Mouse (Mus musculus) myocyte (in vitro differentiated cells): ENCODE measurements around the gene Dlg1.

Experiments used
- MYOD1 ChIP-seq, 3 experiments: IDR thresholded peaks; one replicate each; pipeline ENCODE4 v1.6.1; 2011; ENCODE audit warnings: control low read depth in 2 of 3, low read depth in 2 of 3, mild to moderate bottlenecking in 2 of 3, moderate library complexity in 1 of 3; ENCODE audit not compliant: insufficient read length in 2 of 3, control insufficient read depth in 1 of 3
- POLR2A ChIP-seq: IDR thresholded peaks from one replicate; pipeline ENCODE4 v1.6.1; 2011; ENCODE audit warnings: low read depth, mild to moderate bottlenecking, control low read depth, moderate library complexity; ENCODE audit not compliant: insufficient read length

DNA sequence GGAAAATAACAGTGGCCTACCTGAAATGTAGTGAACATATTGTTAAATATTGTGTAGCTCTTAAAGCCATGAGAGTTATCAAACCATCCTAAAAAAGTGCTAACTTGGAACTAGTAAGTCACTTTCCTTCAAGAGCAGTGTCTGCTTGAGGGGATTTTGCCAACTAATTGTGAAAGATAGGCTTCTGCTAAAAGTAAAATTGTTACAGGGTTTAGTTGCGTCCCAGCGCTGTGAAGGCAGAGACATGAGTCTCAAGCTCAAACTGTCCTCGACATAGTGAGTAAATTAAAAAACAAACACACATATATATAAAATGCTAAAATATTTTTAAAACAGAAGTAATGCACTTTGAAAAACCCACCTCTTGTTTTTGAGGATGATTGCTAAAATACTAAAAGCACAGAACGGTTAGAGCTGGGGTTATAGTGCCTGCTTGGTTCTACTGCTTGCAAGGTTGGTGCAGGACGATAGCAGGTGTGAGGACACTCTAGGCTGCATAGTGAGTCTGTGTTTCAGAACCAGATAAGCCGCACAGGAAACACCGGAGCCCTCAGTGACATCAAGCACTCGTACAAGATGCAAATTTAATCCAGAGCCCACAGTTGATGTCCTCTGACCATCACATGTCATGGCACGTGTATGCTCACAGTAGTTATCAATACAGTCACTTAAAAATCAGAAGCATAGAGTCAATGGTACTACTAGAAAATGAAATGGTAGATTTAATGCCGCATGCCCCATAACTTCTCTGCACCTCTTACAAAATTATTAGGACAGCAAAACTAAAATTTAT lies 169.6 kb downstream of the Dlg1 start:
- TF ChIP-seq POLR2A (no peak), MYOD1 (IDR thresholded peaks at IDR 0.05; ENCODE audit: control insufficient read depth in 1 of 3, insufficient read length in 2 of 3, low read depth in 2 of 3) (no peak)
